ENCODE assay signal across 8 mouse cellular contexts in genomic region chr6:127582391-127583176, GRCm38 (mm10). TPM values are rescaled to one million over a fixed set of nuclear protein-coding genes. Genes with fewer than 3 reads are reported as not detected.
A peak's percentile ranks its signal among the peaks of the same experiment; 100 is the strongest.
DNase-seq lines count a peak whose midpoint lies in the region; ATAC-seq lines count a peak whose summit lies in the region.

No protein-coding gene starts in this region.

- H3K4me2 ChIP-seq in hindbrain, embryonic 14.5 days (replicated peaks), result peak overlapping the region; percentile 57

- H3K4me3 ChIP-seq in hindbrain, embryonic 14.5 days (replicated peaks; ENCODE audit: low read length), result peak overlapping the region; percentile 20

- peak; percentile 68; the same call in 1 of the 2 replicates for ATAC-seq in hindbrain, embryonic 14.5 days (ENCODE audit: low FRiP score)

- 4% methylated on average over 15 of the region's 15 CpGs for WGBS in hindbrain, embryonic 14.5 days

- no peaks in the 10 kb centered on the region for H3K36me3 ChIP-seq in hindbrain, embryonic 14.5 days (replicated peaks; ENCODE audit: control insufficient read depth, insufficient read depth)

- H3K27ac ChIP-seq in hindbrain, embryonic 14.5 days, result peak overlapping the region; percentile 36; the same call in 1 of the 2 replicates

- no peaks in the 10 kb centered on the region for H3K9me3 ChIP-seq in hindbrain, embryonic 14.5 days (ENCODE audit: control insufficient read depth, low read length)

- peak; percentile 53 for DNase-seq in WW6 (ENCODE audit: low read depth, low spot score)
- DNase-seq in cerebellum, postnatal 10 days, result peak; percentile 90 to 93
- peak; percentile 53 to 74 for DNase-seq in frontal cortex, postnatal 10 days (ENCODE audit: low spot score in 2 of 2)
- DNase-seq in hindbrain, embryonic 14.5 days (ENCODE audit: low spot score), result peak; percentile 89
- peak; percentile 79 to 96 for DNase-seq in layer of hippocampus, postnatal 25 days (ENCODE audit: extremely low spot score in 1 of 2, low spot score in 1 of 2)
- DNase-seq in lung, postnatal 14 days, result peak; percentile 90
- DNase-seq in retina, postnatal 1 day, result peak; percentile 82
- DNase-seq in thymus, postnatal 4 days, result peak; percentile 92

- 0 out of 2 replicates have a peak, but pooled peaks cover 4% of the 10 kb centered on the region for H3K27me3 ChIP-seq in hindbrain, embryonic 14.5 days (ENCODE audit: control insufficient read depth, insufficient read depth, low read length)

- H3K4me1 ChIP-seq in hindbrain, embryonic 14.5 days (replicated peaks; ENCODE audit: control insufficient read depth, insufficient read depth, low read length), result peaks cover 10% of the 10 kb centered on the region; the same call in 1 of the 2 replicates

- peak overlapping the region; percentile 40 for H3K9ac ChIP-seq in hindbrain, embryonic 14.5 days

RNA-seq across cellular contexts. Expression of gene Cracr2a, which starts 21.4 kb away (rescaled TPM):
- 0.43 and 0.94 TPM in 2 replicates for polyA plus RNA-seq in hindbrain, embryonic 14.5 days (2014; fragmentation: Nextera tagmentation; extraction: Ambion mirVana)
- total RNA-seq in layer of hippocampus, postnatal 25 days (2021), result 1 to 10 TPM; 1.9 to 2.5 TPM

Comparison
In these comparisons a context has a peak if more than half of its experiments do, and no peak if none do; other contexts are left out.
1. Peak in every context shown above with its lines: DNase-seq, ATAC-seq, H3K4me3 ChIP-seq and H3K27ac ChIP-seq.